Mouse (Mus musculus) stomach, embryonic 15.5 days (tissue): ENCODE measurements around the gene Zfp811. TPM values are rescaled to one million over a fixed set of nuclear protein-coding genes. Genes with fewer than 3 reads are reported as not detected.
A peak's percentile ranks its signal among the peaks of the same experiment; 100 is the strongest.
"Not testable (repeated sequence)": the region's sequence is repeated elsewhere in the genome, so short reads cannot be mapped to it uniquely, and the experiment has no call there.

Experiments
- ATAC-seq: fragments of 200-750 bp; cut with Nextera tagmentation; 2 replicates; pipeline ENCODE4 v1.8.0; 2017; ENCODE audit warnings: low read depth, moderate number of reproducible peaks, moderate TSS enrichment; ENCODE audit not compliant: insufficient read depth, low FRiP score
- H3K27ac ChIP-seq: fragments of 300-500 bp; sonication (generic); 2 replicates; pipeline ENCODE4 v1.5.1; 2015; ENCODE audit warnings: mild to moderate bottlenecking, inconsistent platforms
- H3K27me3 ChIP-seq: fragments of 300-500 bp; sonication (generic); replicated peaks from 2 replicates; pipeline ENCODE4 v1.6.1; 2015; ENCODE audit warnings: inconsistent platforms
- H3K36me3 ChIP-seq: fragments of 300-500 bp; sonication (generic); 2 replicates; pipeline ENCODE4 v1.6.1; 2015; ENCODE audit warnings: inconsistent platforms
- H3K4me1 ChIP-seq: fragments of 300-500 bp; sonication (generic); 2 replicates; pipeline ENCODE4 v1.6.1; 2015; ENCODE audit warnings: inconsistent platforms
- H3K4me2 ChIP-seq: fragments of 300-500 bp; sonication (generic); 2 replicates; pipeline ENCODE4 v1.6.1; 2015; ENCODE audit warnings: mild to moderate bottlenecking, inconsistent platforms
- H3K4me3 ChIP-seq: fragments of 300-500 bp; sonication (generic); replicated peaks from 2 replicates; pipeline ENCODE4 v1.5.1; 2015; ENCODE audit warnings: inconsistent platforms
- H3K9ac ChIP-seq: fragments of 300-500 bp; sonication (generic); 2 replicates; pipeline ENCODE4 v1.6.1; 2015; ENCODE audit warnings: inconsistent platforms
- H3K9me3 ChIP-seq: fragments of 300-500 bp; sonication (generic); 2 replicates; pipeline ENCODE4 v1.6.1; 2016; ENCODE audit warnings: inconsistent platforms
- WGBS: fragments of 180-500 bp; shearing (Covaris S2); methylation state at CpG from one replicate; pipeline ENCODE4 v1.1.7; 2015; 5-methylcytosine and 5-hydroxymethylcytosine counted together
- polyA plus RNA-seq: library from polyadenylated mRNA; unstranded; fragments of >200 nt; fragmentation: Nextera tagmentation; extraction: Ambion mirVana; gene quantifications from 2 replicates; pipeline ENCODE4 v1.2.1, GENCODE M21; 2015

Gene Zfp811
- polyA plus RNA-seq = 3.6 and 4.0 TPM in 2 replicates

GRCm38 (mm10) chr17:32809544-32810374 is at the start of gene Zfp811:
TSS of gene Zfp811 (minus strand) at chr17:32809931.
- Histone ChIP-seq H3K9ac (0 out of 2 replicates have a peak within 1 kb of the TSS, but pooled peaks have one; percentile 10), H3K4me1 (no peaks in the 10 kb centered on the region), H3K27ac (peak within 1 kb of the TSS; percentile 45; the same call in 1 of the 2 replicates), H3K27me3 (no peaks in the 10 kb centered on the region), H3K36me3 (no peaks in the 10 kb centered on the region), H3K9me3 (no peaks in the 10 kb centered on the region), H3K4me2 (peak within 1 kb of the TSS; percentile 57), H3K4me3 (peak within 1 kb of the TSS; percentile 49)
- under 1% methylated on average over 17 of the region's 17 CpGs for WGBS
- ATAC-seq = peak; percentile 79

- not testable (repeated sequence) for H3K4me1 ChIP-seq, ATAC-seq, H3K9me3 ChIP-seq, H3K4me2 ChIP-seq, H3K27ac ChIP-seq, H3K9ac ChIP-seq, H3K4me3 ChIP-seq, H3K27me3 ChIP-seq, H3K36me3 ChIP-seq
- 66% methylated on average over 4 of the region's 6 CpGs for WGBS
Measured at GRCm38 (mm10) chr17:32856713-32857112, 47.0 kb upstream of the Zfp811 start.

GRCm38 (mm10) chr17:32851581-32851980 is 41.9 kb upstream of the Zfp811 start:
- H3K4me3 ChIP-seq = no peak overlapping the region
- no peak for ATAC-seq
- no peaks in the 10 kb centered on the region for H3K36me3 ChIP-seq
- 44% methylated on average over 7 of the region's 7 CpGs for WGBS
- H3K9me3 ChIP-seq = no peaks in the 10 kb centered on the region
- no peak overlapping the region for H3K9ac ChIP-seq
- H3K4me1 ChIP-seq = no peaks in the 10 kb centered on the region
- H3K4me2 ChIP-seq = no peak overlapping the region
- H3K27me3 ChIP-seq = no peaks in the 10 kb centered on the region
- H3K27ac ChIP-seq = no peak overlapping the region

- ATAC-seq = no peak
Measured at GRCm38 (mm10) chr17:32841388-32841787, 31.7 kb upstream of the Zfp811 start.

GRCm38 (mm10) chr17:32839083-32839802 is 29.5 kb upstream of the Zfp811 start:
- peak; percentile 66; the same call in 1 of the 2 replicates for ATAC-seq
- no peak overlapping the region; the same call in 1 of the 2 replicates for H3K27ac ChIP-seq
- H3K9ac ChIP-seq = no peak overlapping the region
- no peaks in the 10 kb centered on the region for H3K27me3 ChIP-seq
- H3K4me2 ChIP-seq = peak overlapping the region; percentile 27
- no peaks in the 10 kb centered on the region for H3K36me3 ChIP-seq
- H3K4me1 ChIP-seq = no peaks in the 10 kb centered on the region
- 26% methylated on average over 15 of the region's 15 CpGs for WGBS
- H3K4me3 ChIP-seq = no peak overlapping the region
- no peaks in the 10 kb centered on the region for H3K9me3 ChIP-seq

More at GRCm38 (mm10) chr17:32841388-32841787, 31.7 kb upstream of the Zfp811 start:
- Histone ChIP-seq H3K4me1 (no peaks in the 10 kb centered on the region), H3K9ac (no peak overlapping the region), H3K27me3 (no peaks in the 10 kb centered on the region), H3K27ac (no peak overlapping the region), H3K9me3 (no peaks in the 10 kb centered on the region), H3K36me3 (no peaks in the 10 kb centered on the region), H3K4me3 (no peak overlapping the region), H3K4me2 (no peak overlapping the region)
- 86% methylated on average over 2 of the region's 2 CpGs for WGBS

GRCm38 (mm10) chr17:32830418-32830782 is 20.7 kb upstream of the Zfp811 start:
- no peaks in the 10 kb centered on the region for H3K9me3 ChIP-seq
- peak overlapping the region; percentile 69 for H3K4me3 ChIP-seq
- no peak overlapping the region for H3K9ac ChIP-seq
- ATAC-seq = no peak
- WGBS = 39% methylated on average over 3 of the region's 3 CpGs
- H3K27ac ChIP-seq = no peak overlapping the region
- peaks cover 12% of the 10 kb centered on the region; the same call in 1 of the 2 replicates for H3K36me3 ChIP-seq
- H3K27me3 ChIP-seq = no peaks in the 10 kb centered on the region
- H3K4me2 ChIP-seq = peak overlapping the region; percentile 54
- H3K4me1 ChIP-seq = no peaks in the 10 kb centered on the region

GRCm38 (mm10) chr17:32829540-32830417 is 20.0 kb upstream of the Zfp811 start, which contains the start of gene Zfp799:
TSS of gene Zfp799 (minus strand) at chr17:32830261.
- peak; percentile 93 for ATAC-seq
- Histone ChIP-seq H3K4me3 (peak within 1 kb of the TSS; percentile 69), H3K27me3 (no peaks in the 10 kb centered on the region), H3K9me3 (no peaks in the 10 kb centered on the region), H3K27ac (no peak within 1 kb of the TSS), H3K4me2 (peak within 1 kb of the TSS; percentile 54), H3K9ac (peak within 1 kb of the TSS; percentile 69), H3K36me3 (peaks cover 12% of the 10 kb centered on the region; the same call in 1 of the 2 replicates), H3K4me1 (no peaks in the 10 kb centered on the region)
- under 1% methylated on average over 35 of the region's 35 CpGs for WGBS

- H3K4me3 ChIP-seq = no peak overlapping the region
- WGBS = 87% methylated on average over 1 of the region's 1 CpGs
Measured at GRCm38 (mm10) chr17:32816074-32816784, 6.5 kb upstream of the Zfp811 start.

GRCm38 (mm10) chr17:32814136-32814535 is 4.4 kb upstream of the Zfp811 start:
- Histone ChIP-seq H3K9me3 (no peaks in the 10 kb centered on the region), H3K27ac (no peak overlapping the region), H3K4me1 (no peaks in the 10 kb centered on the region), H3K27me3 (no peaks in the 10 kb centered on the region), H3K36me3 (peaks cover 10% of the 10 kb centered on the region; the same call in 1 of the 2 replicates), H3K4me2 (no peak overlapping the region), H3K4me3 (no peak overlapping the region), H3K9ac (no peak overlapping the region)
- WGBS = 82% methylated on average over 7 of the region's 7 CpGs
- ATAC-seq = no peak

More at GRCm38 (mm10) chr17:32816074-32816784, 6.5 kb upstream of the Zfp811 start:
- H3K27ac ChIP-seq = no peak overlapping the region
- H3K9ac ChIP-seq = no peak overlapping the region
- no peak for ATAC-seq
- H3K4me1 ChIP-seq = no peaks in the 10 kb centered on the region
- H3K4me2 ChIP-seq = no peak overlapping the region
- H3K27me3 ChIP-seq = no peaks in the 10 kb centered on the region
- H3K36me3 ChIP-seq = peaks cover 27% of the 10 kb centered on the region
- H3K9me3 ChIP-seq = no peaks in the 10 kb centered on the region

GRCm38 (mm10) chr17:32810648-32811047 is 917 bp upstream of the Zfp811 start:
- Histone ChIP-seq H3K9ac (no peak overlapping the region), H3K4me3 (no peak overlapping the region), H3K4me1 (no peaks in the 10 kb centered on the region), H3K9me3 (no peaks in the 10 kb centered on the region), H3K36me3 (no peaks in the 10 kb centered on the region), H3K4me2 (no peak overlapping the region), H3K27me3 (no peaks in the 10 kb centered on the region), H3K27ac (no peak overlapping the region)
- no peak for ATAC-seq
- 29% methylated on average over 1 of the region's 1 CpGs for WGBS

GRCm38 (mm10) chr17:32808921-32809320 is 810 bp downstream of the Zfp811 start:
- Histone ChIP-seq H3K9me3 (no peaks in the 10 kb centered on the region), H3K4me3 (peak overlapping the region; percentile 49), H3K27me3 (no peaks in the 10 kb centered on the region), H3K36me3 (no peaks in the 10 kb centered on the region), H3K4me2 (peak overlapping the region; percentile 57), H3K27ac (no peak overlapping the region), H3K4me1 (no peaks in the 10 kb centered on the region), H3K9ac (0 out of 2 replicates have a peak overlapping the region, but pooled peaks have one; percentile 10)
- WGBS = 9% methylated on average over 8 of the region's 8 CpGs
- no peak for ATAC-seq
